Mouse (Mus musculus): Measurements from ENCODE around the gene Krt1.

The Krt1 gene

DNA sequence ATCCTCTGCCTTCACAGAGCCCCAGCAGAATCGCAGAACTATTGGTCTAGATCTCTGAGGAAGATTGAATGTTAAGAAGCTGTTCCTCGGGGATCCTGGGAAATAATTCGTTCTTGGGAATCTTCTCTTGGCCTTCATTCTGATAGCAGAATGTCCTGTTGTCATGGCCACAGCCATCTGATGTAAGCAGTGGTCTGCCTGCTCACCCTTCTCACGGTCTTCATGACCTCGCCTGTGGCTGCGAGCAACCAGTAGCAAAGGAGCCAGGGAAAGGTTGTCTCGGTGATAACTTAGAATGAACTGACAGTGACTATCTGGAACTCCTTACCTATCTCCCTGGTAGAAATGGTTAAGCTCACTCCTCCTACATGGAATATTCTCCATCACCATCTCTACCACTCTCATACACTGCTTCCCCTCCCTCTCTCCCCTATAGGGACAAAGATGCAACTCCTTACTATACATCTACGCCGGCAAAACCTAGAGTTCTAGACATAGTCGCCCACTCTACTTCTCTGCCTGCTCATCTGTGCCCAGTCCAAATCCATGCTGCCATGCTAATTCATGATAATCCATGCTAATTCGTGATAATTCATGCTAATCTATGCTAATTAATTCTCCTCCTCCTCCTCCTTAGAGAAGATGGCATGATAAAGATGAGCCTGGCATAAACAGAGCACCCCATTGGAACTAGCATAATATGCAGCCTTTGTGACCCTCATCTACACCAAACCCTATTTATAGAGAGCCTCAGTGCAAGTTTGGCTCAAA is 47.4 kb downstream of the Krt1 start:
- no peak for DNase-seq (ENCODE audit: low spot score)

DNA sequence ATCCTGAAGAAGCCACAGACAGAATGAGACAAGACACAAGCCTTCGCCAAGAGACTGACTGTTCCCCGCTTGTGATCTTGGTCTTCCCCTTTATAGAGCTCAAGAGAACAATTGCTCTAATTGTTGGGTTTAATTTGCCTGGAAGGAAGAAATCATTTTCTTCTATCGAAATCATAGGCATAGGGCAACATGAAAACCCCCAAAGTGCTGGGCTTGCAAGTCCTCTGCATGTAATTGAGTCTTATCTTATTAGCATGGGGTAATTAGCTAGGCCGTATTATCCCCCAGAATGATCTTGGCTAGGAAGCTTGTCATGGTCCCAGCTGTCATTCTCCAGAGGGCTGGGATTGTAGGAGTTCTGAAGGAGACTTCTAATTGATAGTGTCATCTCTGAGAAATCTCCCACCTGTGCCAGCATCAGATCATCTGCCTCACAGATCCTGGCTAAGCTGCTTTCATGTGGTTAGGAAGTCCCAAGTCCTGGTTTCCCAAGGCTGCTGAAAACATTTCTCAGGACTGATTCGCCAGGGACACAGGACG is 48.2 kb downstream of the Krt1 start, which contains the start of gene Krt73:
TSS of gene Krt73 (minus strand) at position 51 of the 540 bp plus-strand sequence.
- DNase-seq (ENCODE audit: low spot score), result no peak

Measured in c-Kit-positive CD71-positive TER-119-positive erythroid progenitor cells, embryonic 14.5 days (primary cell).